Mouse (Mus musculus): ENCODE results near the gene Prss45. TPM values are rescaled to one million over a fixed set of nuclear protein-coding genes. Genes with fewer than 3 reads are reported as not detected.

Gene Prss45
- polyA plus RNA-seq (2012; rRNA removed) = not detected in 2 replicates

GRCm38 (mm10) chr9:110834411-110834810, at the start of gene Prss45:
TSS of gene Prss45 (plus strand) at chr9:110834588.
- no peaks in the 10 kb centered on the region for H3K27me3 ChIP-seq (replicated peaks; ENCODE audit: control insufficient read depth, insufficient read depth, low read length)
- 88% methylated on average over 19 of the region's 19 CpGs for WGBS
- no peaks in the 10 kb centered on the region for H3K4me1 ChIP-seq (ENCODE audit: control insufficient read depth, insufficient read depth, low read length)
- no peak for DNase-seq
- H3K36me3 ChIP-seq (ENCODE audit: control insufficient read depth, insufficient read depth, low read length) = no peaks in the 10 kb centered on the region
- no peak within 1 kb of the TSS for H3K4me3 ChIP-seq (ENCODE audit: insufficient read depth, low read depth, low read length)
- no peak within 1 kb of the TSS for H3K27ac ChIP-seq (ENCODE audit: insufficient read depth, low read depth, low read length)
- TF ChIP-seq CTCF (conservative IDR thresholded peaks at IDR 0.05; ENCODE audit: insufficient read depth, insufficient read length, low read depth, low read length) (no peak), POLR2A (IDR thresholded peaks at IDR 0.05; ENCODE audit: low read depth, low read length) (no peak)

DNA sequence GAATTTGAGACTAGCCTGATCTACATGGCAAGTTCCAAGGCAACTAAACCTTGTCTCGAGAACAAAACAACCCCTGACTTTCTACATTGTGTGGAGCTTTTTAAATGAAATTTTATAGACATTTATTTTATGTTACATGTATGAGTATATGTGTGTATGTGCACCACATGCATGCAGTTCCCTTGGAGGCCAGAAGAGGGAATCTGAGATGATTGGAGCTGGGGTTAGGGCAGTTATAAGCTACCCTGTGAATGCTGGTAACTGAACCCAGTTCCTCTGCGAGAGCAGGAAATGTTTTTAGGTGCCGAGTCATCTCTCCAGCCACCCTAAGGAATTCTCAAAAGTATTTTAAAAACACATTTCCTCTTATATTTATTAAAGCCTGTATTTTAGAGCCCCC, 46.2 kb upstream of the Prss45 start:
- H3K4me1 ChIP-seq (ENCODE audit: control insufficient read depth, insufficient read depth, low read length) = no peaks in the 10 kb centered on the region
- 80% methylated on average over 3 of the region's 3 CpGs for WGBS
- no peak overlapping the region for H3K4me3 ChIP-seq (ENCODE audit: insufficient read depth, low read depth, low read length)
- no peaks in the 10 kb centered on the region for H3K36me3 ChIP-seq (ENCODE audit: control insufficient read depth, insufficient read depth, low read length)
- no peaks in the 10 kb centered on the region for H3K27me3 ChIP-seq (replicated peaks; ENCODE audit: control insufficient read depth, insufficient read depth, low read length)
- TF ChIP-seq CTCF (conservative IDR thresholded peaks at IDR 0.05; ENCODE audit: insufficient read depth, insufficient read length, low read depth, low read length) = no peak
- TF ChIP-seq POLR2A (IDR thresholded peaks at IDR 0.05; ENCODE audit: low read depth, low read length) = no peak
- H3K27ac ChIP-seq (ENCODE audit: insufficient read depth, low read depth, low read length) = no peak overlapping the region
- no peak for DNase-seq

DNA sequence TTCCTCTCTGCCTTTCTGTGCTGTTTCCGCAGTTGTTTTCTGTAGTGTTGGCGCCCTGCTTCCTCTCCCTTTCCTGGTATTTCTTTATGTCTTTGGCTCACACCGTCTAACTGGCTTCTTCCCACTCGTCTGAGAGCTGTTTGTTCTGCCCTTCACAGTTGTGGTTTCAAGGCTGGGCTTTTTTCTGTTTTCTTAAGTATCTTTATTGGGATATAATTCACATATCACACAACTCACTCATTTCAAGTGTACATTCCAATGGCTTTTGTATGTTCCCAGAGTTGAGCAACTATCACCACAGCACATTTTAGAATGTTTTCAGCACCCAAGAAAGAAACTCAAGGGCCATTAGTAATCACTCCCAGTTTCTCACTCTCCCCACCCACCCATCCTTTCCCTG, 43.9 kb upstream of the Prss45 start:
- H3K27me3 ChIP-seq (replicated peaks; ENCODE audit: control insufficient read depth, insufficient read depth, low read length) = no peaks in the 10 kb centered on the region
- 69% methylated on average over 4 of the region's 4 CpGs for WGBS
- H3K4me3 ChIP-seq (ENCODE audit: insufficient read depth, low read depth, low read length) = no peak overlapping the region
- no peaks in the 10 kb centered on the region for H3K4me1 ChIP-seq (ENCODE audit: control insufficient read depth, insufficient read depth, low read length)
- no peak for TF ChIP-seq POLR2A (IDR thresholded peaks at IDR 0.05; ENCODE audit: low read depth, low read length)
- TF ChIP-seq CTCF (conservative IDR thresholded peaks at IDR 0.05; ENCODE audit: insufficient read depth, insufficient read length, low read depth, low read length) = no peak
- H3K36me3 ChIP-seq (ENCODE audit: control insufficient read depth, insufficient read depth, low read length) = no peaks in the 10 kb centered on the region
- no peak for DNase-seq
- no peak overlapping the region for H3K27ac ChIP-seq (ENCODE audit: insufficient read depth, low read depth, low read length)

- DNase-seq = no peak
- 82% methylated on average over 10 of the region's 10 CpGs for WGBS
These were observed 37.4 kb upstream of the Prss45 start for GRCm38 (mm10) chr9:110797013-110797412.

GRCm38 (mm10) chr9:110797866-110798265, 36.5 kb upstream of the Prss45 start, which contains the start of gene Prss42:
TSS of gene Prss42 (plus strand) at chr9:110798166.
- H3K27me3 ChIP-seq (replicated peaks; ENCODE audit: control insufficient read depth, insufficient read depth, low read length) = no peaks in the 10 kb centered on the region

More at GRCm38 (mm10) chr9:110797013-110797412, 37.4 kb upstream of the Prss45 start:
- H3K36me3 ChIP-seq (ENCODE audit: control insufficient read depth, insufficient read depth, low read length) = no peaks in the 10 kb centered on the region
- no peak overlapping the region for H3K4me3 ChIP-seq (ENCODE audit: insufficient read depth, low read depth, low read length)
- H3K27me3 ChIP-seq (replicated peaks; ENCODE audit: control insufficient read depth, insufficient read depth, low read length) = no peaks in the 10 kb centered on the region
- TF ChIP-seq CTCF (conservative IDR thresholded peaks at IDR 0.05; ENCODE audit: insufficient read depth, insufficient read length, low read depth, low read length) (no peak), POLR2A (IDR thresholded peaks at IDR 0.05; ENCODE audit: low read depth, low read length) (no peak)
- H3K27ac ChIP-seq (ENCODE audit: insufficient read depth, low read depth, low read length) = no peak overlapping the region
- H3K4me1 ChIP-seq (ENCODE audit: control insufficient read depth, insufficient read depth, low read length) = no peaks in the 10 kb centered on the region

GRCm38 (mm10) chr9:110800834-110801479, 33.4 kb upstream of the Prss45 start:
- no peaks in the 10 kb centered on the region for H3K27me3 ChIP-seq (replicated peaks; ENCODE audit: control insufficient read depth, insufficient read depth, low read length)
- DNase-seq = no peak
- no peaks in the 10 kb centered on the region for H3K36me3 ChIP-seq (ENCODE audit: control insufficient read depth, insufficient read depth, low read length)
- no peak overlapping the region for H3K4me3 ChIP-seq (ENCODE audit: insufficient read depth, low read depth, low read length)
- 93% methylated on average over 8 of the region's 8 CpGs for WGBS
- H3K27ac ChIP-seq (ENCODE audit: insufficient read depth, low read depth, low read length) = no peak overlapping the region
- TF ChIP-seq POLR2A (IDR thresholded peaks at IDR 0.05; ENCODE audit: low read depth, low read length) = no peak
- no peak for TF ChIP-seq CTCF (conservative IDR thresholded peaks at IDR 0.05; ENCODE audit: insufficient read depth, insufficient read length, low read depth, low read length)
- no peaks in the 10 kb centered on the region for H3K4me1 ChIP-seq (ENCODE audit: control insufficient read depth, insufficient read depth, low read length)

More at GRCm38 (mm10) chr9:110797866-110798265, 36.5 kb upstream of the Prss45 start, which contains the start of gene Prss42:
- Histone ChIP-seq H3K4me3 (ENCODE audit: insufficient read depth, low read depth, low read length) (no peak within 1 kb of the TSS), H3K36me3 (ENCODE audit: control insufficient read depth, insufficient read depth, low read length) (no peaks in the 10 kb centered on the region), H3K27ac (ENCODE audit: insufficient read depth, low read depth, low read length) (no peak within 1 kb of the TSS), H3K4me1 (ENCODE audit: control insufficient read depth, insufficient read depth, low read length) (no peaks in the 10 kb centered on the region)
- no peak for DNase-seq
- TF ChIP-seq POLR2A (IDR thresholded peaks at IDR 0.05; ENCODE audit: low read depth, low read length) = no peak
- no peak for TF ChIP-seq CTCF (conservative IDR thresholded peaks at IDR 0.05; ENCODE audit: insufficient read depth, insufficient read length, low read depth, low read length)
- 93% methylated on average over 14 of the region's 14 CpGs for WGBS

GRCm38 (mm10) chr9:110803294-110803693, 31.1 kb upstream of the Prss45 start:
- H3K27me3 ChIP-seq (replicated peaks; ENCODE audit: control insufficient read depth, insufficient read depth, low read length) = no peaks in the 10 kb centered on the region
- 67% methylated on average over 4 of the region's 4 CpGs for WGBS
- no peak for DNase-seq
- no peaks in the 10 kb centered on the region for H3K4me1 ChIP-seq (ENCODE audit: control insufficient read depth, insufficient read depth, low read length)
- H3K36me3 ChIP-seq (ENCODE audit: control insufficient read depth, insufficient read depth, low read length) = no peaks in the 10 kb centered on the region
- H3K27ac ChIP-seq (ENCODE audit: insufficient read depth, low read depth, low read length) = no peak overlapping the region
- no peak overlapping the region for H3K4me3 ChIP-seq (ENCODE audit: insufficient read depth, low read depth, low read length)
- no peak for TF ChIP-seq CTCF (conservative IDR thresholded peaks at IDR 0.05; ENCODE audit: insufficient read depth, insufficient read length, low read depth, low read length)
- TF ChIP-seq POLR2A (IDR thresholded peaks at IDR 0.05; ENCODE audit: low read depth, low read length) = no peak

Data from kidney, adult 2 months (tissue).